Mouse (Mus musculus) ES-E14 (cell line): ENCODE measurements around the gene Hebp2.

Experiments
- CHD2 ChIP-seq: IDR thresholded peaks from 2 replicates; pipeline ENCODE4 v1.6.1; 2014; ENCODE audit warnings: mild to moderate bottlenecking, low read depth, low read length, inconsistent platforms
- HCFC1 ChIP-seq: IDR thresholded peaks from 2 replicates; pipeline ENCODE4 v1.6.1; 2012; ENCODE audit warnings: low read length, inconsistent platforms, borderline replicate concordance; ENCODE audit not compliant: insufficient read depth
- ZC3H11A ChIP-seq: IDR thresholded peaks from 2 replicates; pipeline ENCODE4 v1.6.1; 2012; ENCODE audit warnings: low read depth, mild to moderate bottlenecking, inconsistent platforms, low read length, borderline replicate concordance

DNA sequence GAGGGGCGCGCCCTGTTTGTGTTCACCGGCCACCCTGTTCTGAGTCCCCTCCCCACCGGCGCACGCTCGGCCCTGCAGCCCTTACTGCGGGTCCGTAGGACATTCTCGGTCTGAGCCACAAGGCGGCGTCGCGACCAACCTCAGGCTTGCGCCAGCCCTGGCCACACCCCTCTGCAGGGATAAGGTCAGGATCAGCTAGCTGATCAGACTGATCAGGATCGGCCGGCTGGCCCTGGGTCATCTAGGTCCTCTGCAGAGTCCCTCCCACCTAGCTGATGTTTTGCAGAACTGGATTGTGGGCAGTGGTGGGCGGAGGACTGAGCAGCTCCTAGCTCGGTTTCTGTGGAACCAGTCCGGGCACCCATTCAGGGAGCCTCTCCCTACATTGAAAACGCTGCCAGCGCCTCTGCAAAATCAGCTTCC is at the start of gene Hebp2:
- 0 out of 2 replicates have a peak, but pooled peaks have one; percentile 30 for TF ChIP-seq HCFC1
- TF ChIP-seq ZC3H11A: peak; percentile 42; the same call in 1 of the 2 replicates
- TF ChIP-seq CHD2: no peak
